Mouse (Mus musculus) naive thymus-derived CD4-positive, alpha-beta T cell, adult 2 months (primary cell): ENCODE data around the gene Xrcc1.

Source experiments
- DNase-seq: peaks from one replicate; pipeline ENCODE4 v3.0.0-alpha.2; 2011; ENCODE audit warnings: low read depth

Xrcc1 gene

GRCm38 (mm10) chr7:24529580-24529979 is 16.5 kb upstream of the Xrcc1 start:
- no peak for DNase-seq

- peak; percentile 100 for DNase-seq
Observed at GRCm38 (mm10) chr7:24530062-24530931, 15.8 kb upstream of the Xrcc1 start, which contains the start of gene Irgq. Irgq (plus strand) TSS chr7:24530689.

- DNase-seq = peak; percentile 70
Observed at GRCm38 (mm10) chr7:24531211-24531971, 14.7 kb upstream of the Xrcc1 start.

GRCm38 (mm10) chr7:24533031-24533571 is 13.0 kb upstream of the Xrcc1 start:
- no peak for DNase-seq

GRCm38 (mm10) chr7:24533806-24534205 is 12.3 kb upstream of the Xrcc1 start:
- DNase-seq = no peak

GRCm38 (mm10) chr7:24534301-24534700 is 11.8 kb upstream of the Xrcc1 start:
- DNase-seq = no peak

GRCm38 (mm10) chr7:24537081-24537480 is 9.0 kb upstream of the Xrcc1 start:
- no peak for DNase-seq

GRCm38 (mm10) chr7:24537591-24537990 is 8.5 kb upstream of the Xrcc1 start:
- no peak for DNase-seq

GRCm38 (mm10) chr7:24538154-24538553 is 7.9 kb upstream of the Xrcc1 start:
- DNase-seq = no peak

GRCm38 (mm10) chr7:24538701-24539100 is 7.4 kb upstream of the Xrcc1 start:
- DNase-seq = no peak

- DNase-seq = no peak
Observed at GRCm38 (mm10) chr7:24539686-24540085, 6.4 kb upstream of the Xrcc1 start.

GRCm38 (mm10) chr7:24544506-24544905 is 1.6 kb upstream of the Xrcc1 start:
- DNase-seq = peak; percentile 50

- peak; percentile 98 for DNase-seq
Observed at GRCm38 (mm10) chr7:24546634-24547389, 723 bp downstream of the Xrcc1 start.

- DNase-seq = peak; percentile 22
Observed at GRCm38 (mm10) chr7:24547534-24548036, 1.5 kb downstream of the Xrcc1 start.

GRCm38 (mm10) chr7:24551985-24552759 is 6.1 kb downstream of the Xrcc1 start:
- DNase-seq = no peak

GRCm38 (mm10) chr7:24555786-24556185 is 9.7 kb downstream of the Xrcc1 start:
- DNase-seq = no peak

GRCm38 (mm10) chr7:24561450-24561849 is 15.4 kb downstream of the Xrcc1 start:
- DNase-seq = no peak

GRCm38 (mm10) chr7:24563191-24563836 is 17.2 kb downstream of the Xrcc1 start:
- DNase-seq = no peak

GRCm38 (mm10) chr7:24563837-24564206 is 17.7 kb downstream of the Xrcc1 start:
- no peak for DNase-seq

- DNase-seq = peak; percentile 86
Observed at GRCm38 (mm10) chr7:24564607-24565265, 18.6 kb downstream of the Xrcc1 start.
